Mouse (Mus musculus): Measurements from ENCODE around the gene Aqp9. TPM values are rescaled to one million over a fixed set of nuclear protein-coding genes. Genes with fewer than 3 reads are reported as not detected.

Gene Aqp9
- polyA plus RNA-seq, 1 experiment: 17.7 TPM

- H3K4me1 ChIP-seq (ENCODE audit: control insufficient read depth, insufficient read depth, low read length): peaks cover 9% of the 10 kb centered on the region
These were observed 3.0 kb downstream of the Aqp9 start for GRCm38 (mm10) chr9:71165510-71165909.

GRCm38 (mm10) chr9:71165061-71165460 is 3.4 kb downstream of the Aqp9 start:
- Histone ChIP-seq H3K4me3 (replicated peaks; ENCODE audit: control insufficient read depth, low read depth, low read length) (peak overlapping the region; percentile 39), H3K4me1 (ENCODE audit: control insufficient read depth, insufficient read depth, low read length) (peaks cover 9% of the 10 kb centered on the region), H3K27ac (ENCODE audit: control insufficient read depth, insufficient read depth, low read depth, low read length, poor library complexity) (peak overlapping the region; percentile 74)
- 7% methylated on average over 6 of the region's 6 CpGs for WGBS
- TF ChIP-seq CTCF (IDR thresholded peaks at IDR 0.05; ENCODE audit: control insufficient read depth, insufficient read depth, low read length) (no peak), POLR2A (IDR thresholded peaks at IDR 0.05; ENCODE audit: borderline replicate concordance, control insufficient read depth, low read depth, low read length) (no peak)

More at GRCm38 (mm10) chr9:71165510-71165909, 3.0 kb downstream of the Aqp9 start:
- H3K27ac ChIP-seq (ENCODE audit: control insufficient read depth, insufficient read depth, low read depth, low read length, poor library complexity): peak overlapping the region; percentile 74
- H3K4me3 ChIP-seq (replicated peaks; ENCODE audit: control insufficient read depth, low read depth, low read length): peak overlapping the region; percentile 24
- TF ChIP-seq POLR2A (IDR thresholded peaks at IDR 0.05; ENCODE audit: borderline replicate concordance, control insufficient read depth, low read depth, low read length) (no peak), CTCF (IDR thresholded peaks at IDR 0.05; ENCODE audit: control insufficient read depth, insufficient read depth, low read length) (no peak)
- WGBS: 37% methylated on average over 2 of the region's 2 CpGs

GRCm38 (mm10) chr9:71164353-71164752 is 4.1 kb downstream of the Aqp9 start:
- peak overlapping the region; percentile 33 for H3K4me3 ChIP-seq (replicated peaks; ENCODE audit: control insufficient read depth, low read depth, low read length)
- WGBS: 62% methylated on average over 3 of the region's 3 CpGs
- TF ChIP-seq CTCF (IDR thresholded peaks at IDR 0.05; ENCODE audit: control insufficient read depth, insufficient read depth, low read length): no peak
- TF ChIP-seq POLR2A (IDR thresholded peaks at IDR 0.05; ENCODE audit: borderline replicate concordance, control insufficient read depth, low read depth, low read length): no peak
- H3K4me1 ChIP-seq (ENCODE audit: control insufficient read depth, insufficient read depth, low read length): peaks cover 9% of the 10 kb centered on the region
- no peak overlapping the region; the same call in 1 of the 2 replicates for H3K27ac ChIP-seq (ENCODE audit: control insufficient read depth, insufficient read depth, low read depth, low read length, poor library complexity)

GRCm38 (mm10) chr9:71162858-71163740 is 5.4 kb downstream of the Aqp9 start:
- Histone ChIP-seq H3K4me1 (ENCODE audit: control insufficient read depth, insufficient read depth, low read length) (peaks cover 9% of the 10 kb centered on the region), H3K27ac (ENCODE audit: control insufficient read depth, insufficient read depth, low read depth, low read length, poor library complexity) (peak overlapping the region; percentile 81), H3K4me3 (replicated peaks; ENCODE audit: control insufficient read depth, low read depth, low read length) (peak overlapping the region; percentile 41)
- TF ChIP-seq CTCF (IDR thresholded peaks at IDR 0.05; ENCODE audit: control insufficient read depth, insufficient read depth, low read length) (no peak), POLR2A (IDR thresholded peaks at IDR 0.05; ENCODE audit: borderline replicate concordance, control insufficient read depth, low read depth, low read length) (no peak)
- 15% methylated on average over 12 of the region's 12 CpGs for WGBS

GRCm38 (mm10) chr9:71162131-71162857 is 6.2 kb downstream of the Aqp9 start:
- H3K4me1 ChIP-seq (ENCODE audit: control insufficient read depth, insufficient read depth, low read length): peaks cover 8% of the 10 kb centered on the region
- TF ChIP-seq POLR2A (IDR thresholded peaks at IDR 0.05; ENCODE audit: borderline replicate concordance, control insufficient read depth, low read depth, low read length) (no peak), CTCF (IDR thresholded peaks at IDR 0.05; ENCODE audit: control insufficient read depth, insufficient read depth, low read length) (no peak)
- WGBS: 11% methylated on average over 8 of the region's 8 CpGs
- H3K4me3 ChIP-seq (replicated peaks; ENCODE audit: control insufficient read depth, low read depth, low read length): peak overlapping the region; percentile 63
- H3K27ac ChIP-seq (ENCODE audit: control insufficient read depth, insufficient read depth, low read depth, low read length, poor library complexity): peak overlapping the region; percentile 81

GRCm38 (mm10) chr9:71160849-71161711 is 7.4 kb downstream of the Aqp9 start:
- 31% methylated on average over 13 of the region's 13 CpGs for WGBS
- Histone ChIP-seq H3K4me1 (ENCODE audit: control insufficient read depth, insufficient read depth, low read length) (peaks cover 6% of the 10 kb centered on the region), H3K4me3 (replicated peaks; ENCODE audit: control insufficient read depth, low read depth, low read length) (peak overlapping the region; percentile 14), H3K27ac (ENCODE audit: control insufficient read depth, insufficient read depth, low read depth, low read length, poor library complexity) (peak overlapping the region; percentile 50; the same call in 1 of the 2 replicates)
- TF ChIP-seq CTCF (IDR thresholded peaks at IDR 0.05; ENCODE audit: control insufficient read depth, insufficient read depth, low read length) (no peak), POLR2A (IDR thresholded peaks at IDR 0.05; ENCODE audit: borderline replicate concordance, control insufficient read depth, low read depth, low read length) (no peak)

GRCm38 (mm10) chr9:71159686-71160085 is 8.8 kb downstream of the Aqp9 start:
- Histone ChIP-seq H3K4me1 (ENCODE audit: control insufficient read depth, insufficient read depth, low read length) (no peaks in the 10 kb centered on the region; the same call in 1 of the 2 replicates), H3K4me3 (replicated peaks; ENCODE audit: control insufficient read depth, low read depth, low read length) (no peak overlapping the region), H3K27ac (ENCODE audit: control insufficient read depth, insufficient read depth, low read depth, low read length, poor library complexity) (no peak overlapping the region)
- WGBS: 88% methylated on average over 5 of the region's 5 CpGs
- TF ChIP-seq POLR2A (IDR thresholded peaks at IDR 0.05; ENCODE audit: borderline replicate concordance, control insufficient read depth, low read depth, low read length) (no peak), CTCF (IDR thresholded peaks at IDR 0.05; ENCODE audit: control insufficient read depth, insufficient read depth, low read length) (no peak)

Data from bone marrow, adult 2 months (tissue).